Mouse (Mus musculus) heart, embryonic 16.5 days (tissue): ENCODE measurements around the gene Tmem239. TPM values are rescaled to one million over a fixed set of nuclear protein-coding genes. Genes with fewer than 3 reads are reported as not detected.

Experiments
- ATAC-seq: fragments of 200-750 bp; cut with Nextera tagmentation; replicated peaks from 2 replicates; pipeline ENCODE4 v1.8.0; 2017; ENCODE audit warnings: moderate number of reproducible peaks; ENCODE audit not compliant: insufficient read depth, low FRiP score; ENCODE audit errors: extremely low read depth
- H3K27ac ChIP-seq: fragments of 300-500 bp; sonication (generic); 2 replicates; pipeline ENCODE4 v1.5.1; 2014; ENCODE audit warnings: mild to moderate bottlenecking, low read length, control low read depth, moderate library complexity
- H3K27me3 ChIP-seq: fragments of 300-500 bp; sonication (generic); 2 replicates; pipeline ENCODE4 v1.6.1; 2014; ENCODE audit warnings: low read length, mixed read lengths; ENCODE audit not compliant: control insufficient read depth, insufficient read depth
- H3K36me3 ChIP-seq: fragments of 300-500 bp; sonication (generic); 2 replicates; pipeline ENCODE4 v1.6.1; 2014; ENCODE audit not compliant: control insufficient read depth, insufficient read depth
- H3K4me1 ChIP-seq: fragments of 300-500 bp; sonication (generic); 2 replicates; pipeline ENCODE4 v1.6.1; 2014; ENCODE audit warnings: low read length, mixed read lengths; ENCODE audit not compliant: control insufficient read depth, insufficient read depth
- H3K4me2 ChIP-seq: fragments of 300-500 bp; sonication (generic); 2 replicates; pipeline ENCODE4 v1.6.1; 2014; ENCODE audit warnings: low read depth, mild to moderate bottlenecking, control low read depth, low read length
- H3K4me3 ChIP-seq: fragments of 300-500 bp; sonication (generic); 2 replicates; pipeline ENCODE4 v1.5.1; 2014; ENCODE audit warnings: mild to moderate bottlenecking, control low read depth, low read length
- H3K9ac ChIP-seq: fragments of 300-500 bp; sonication (generic); 2 replicates; pipeline ENCODE4 v1.6.1; 2014; ENCODE audit warnings: low read length, control low read depth
- H3K9me3 ChIP-seq: fragments of 300-500 bp; sonication (generic); replicated peaks from 2 replicates; pipeline ENCODE4 v1.6.1; 2016; ENCODE audit warnings: low read length; ENCODE audit not compliant: control insufficient read depth
- WGBS: fragments of 180-500 bp; shearing (Covaris S2); extraction: QIAGEN DNeasy Blood & Tissue Kit; methylation state at CpG from one replicate; pipeline ENCODE4 v1.1.7; 2014; 5-methylcytosine and 5-hydroxymethylcytosine counted together
- polyA plus RNA-seq: library from polyadenylated mRNA; unstranded; fragments of >200 nt; fragmentation: Nextera tagmentation; extraction: Ambion mirVana; gene quantifications from 2 replicates; pipeline ENCODE4 v1.2.1, GENCODE M21; 2015

The Tmem239 gene
- polyA plus RNA-seq, 1 experiment from 2014 or later: not detected

DNA sequence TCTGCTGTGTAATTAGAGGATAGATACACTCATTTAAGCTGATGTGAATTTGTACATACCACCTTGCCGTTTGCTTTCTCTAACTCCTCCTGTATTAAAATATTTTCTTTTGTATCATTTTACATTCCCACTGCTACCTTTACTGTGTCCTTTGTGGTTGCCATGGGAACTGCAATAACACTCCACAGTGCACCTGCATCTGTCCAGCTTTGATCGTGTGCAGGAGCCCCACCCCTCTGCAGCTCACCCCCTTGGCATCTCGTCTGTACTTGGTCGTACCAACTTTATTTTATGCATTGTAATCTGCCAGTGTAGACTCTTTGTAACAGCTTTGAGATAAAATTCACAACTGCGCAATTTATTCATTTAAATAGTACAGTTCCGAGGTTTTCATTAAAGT is 22.4 kb upstream of the Tmem239 start:
- WGBS: 70% methylated on average over 6 of the region's 6 CpGs

DNA sequence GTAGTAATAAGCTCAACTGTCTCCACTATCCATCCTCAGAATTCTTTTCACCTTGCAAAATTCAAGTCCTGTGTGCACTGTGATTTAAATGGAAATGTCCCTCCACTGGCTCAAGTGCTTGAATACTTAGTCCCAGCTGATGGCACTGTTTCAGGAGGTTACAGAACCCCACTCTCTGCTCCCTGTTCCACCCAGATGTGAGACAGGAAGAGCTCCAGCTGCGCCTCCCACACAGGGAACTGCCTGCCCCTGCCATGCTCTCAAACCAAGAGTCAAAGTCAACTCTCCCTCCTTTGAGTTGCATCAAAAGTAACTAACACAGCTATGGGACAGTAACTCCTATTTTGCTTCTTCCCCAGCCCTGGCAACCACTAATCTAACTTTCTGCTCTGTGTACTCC is 20.1 kb upstream of the Tmem239 start:
- H3K4me3 ChIP-seq: no peak overlapping the region
- peaks cover 2% of the 10 kb centered on the region; the same call in 1 of the 2 replicates for H3K27me3 ChIP-seq
- no peaks in the 10 kb centered on the region for H3K9me3 ChIP-seq
- no peaks in the 10 kb centered on the region for H3K4me1 ChIP-seq
- WGBS: 61% methylated on average over 1 of the region's 1 CpGs
- no peak overlapping the region for H3K4me2 ChIP-seq
- no peaks in the 10 kb centered on the region for H3K36me3 ChIP-seq
- no peak overlapping the region for H3K9ac ChIP-seq
- no peak overlapping the region for H3K27ac ChIP-seq
- no peak for ATAC-seq

More for the DNA sequence above, 22.4 kb upstream of the Tmem239 start:
- no peak overlapping the region for H3K4me2 ChIP-seq
- no peaks in the 10 kb centered on the region for H3K4me1 ChIP-seq
- no peak overlapping the region for H3K27ac ChIP-seq
- H3K27me3 ChIP-seq: peaks cover 2% of the 10 kb centered on the region; the same call in 1 of the 2 replicates
- no peak overlapping the region for H3K9ac ChIP-seq
- H3K36me3 ChIP-seq: no peaks in the 10 kb centered on the region
- no peak overlapping the region for H3K4me3 ChIP-seq
- ATAC-seq: no peak
- no peaks in the 10 kb centered on the region for H3K9me3 ChIP-seq

DNA sequence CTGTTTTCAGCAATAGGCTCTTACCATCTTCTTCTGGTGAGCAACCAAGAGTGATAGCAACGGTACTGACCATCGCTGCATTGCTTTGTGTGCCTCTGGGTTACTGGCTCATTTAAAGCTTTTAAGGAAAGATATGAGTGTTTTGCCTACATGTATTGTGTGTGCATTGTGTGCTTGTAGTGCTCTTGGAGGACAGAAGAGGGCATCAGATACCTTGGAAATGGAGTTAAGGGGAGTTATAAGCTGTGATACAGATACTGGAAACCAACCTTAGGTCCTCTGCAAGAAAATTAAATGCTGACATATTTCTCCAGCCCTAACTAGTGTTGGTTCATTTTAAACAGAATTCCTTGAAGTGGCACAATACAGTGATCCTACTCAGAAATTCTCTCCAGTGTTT is 17.5 kb upstream of the Tmem239 start:
- no peak overlapping the region for H3K27ac ChIP-seq
- H3K9ac ChIP-seq: no peak overlapping the region
- H3K4me3 ChIP-seq: no peak overlapping the region
- no peaks in the 10 kb centered on the region for H3K9me3 ChIP-seq
- no peaks in the 10 kb centered on the region for H3K36me3 ChIP-seq
- 74% methylated on average over 2 of the region's 2 CpGs for WGBS
- H3K4me2 ChIP-seq: no peak overlapping the region
- no peaks in the 10 kb centered on the region for H3K4me1 ChIP-seq
- no peak for ATAC-seq
- no peaks in the 10 kb centered on the region for H3K27me3 ChIP-seq

DNA sequence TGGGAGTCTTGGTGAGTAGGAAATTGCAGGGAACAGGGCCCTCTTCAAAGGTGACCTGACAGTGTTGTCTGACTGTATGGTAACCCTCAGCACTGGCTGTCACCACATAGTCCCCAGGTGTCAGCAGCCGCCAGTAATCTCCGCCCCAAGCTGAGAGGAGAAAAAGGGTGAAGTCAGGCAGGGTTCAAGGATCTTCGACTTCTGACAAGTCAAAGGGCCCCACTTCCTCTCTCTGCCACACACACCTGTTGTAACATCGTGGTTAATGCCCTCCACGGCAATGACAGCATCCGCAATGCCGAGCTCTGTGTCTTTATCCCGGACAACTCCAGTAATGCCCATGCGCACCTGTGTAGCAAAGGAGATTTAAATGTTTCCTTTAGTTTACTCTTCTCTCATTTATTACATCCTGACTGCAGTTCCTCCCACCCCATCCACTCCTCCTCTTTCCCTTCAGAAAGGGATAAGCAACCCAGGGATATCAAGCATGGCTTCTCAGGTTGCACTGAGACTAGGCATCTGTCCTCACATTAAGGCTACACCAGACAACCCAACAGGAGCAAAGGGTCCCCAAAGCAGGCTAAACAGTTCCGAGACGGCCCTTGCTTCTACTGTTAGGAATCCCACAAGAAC is 15.2 kb upstream of the Tmem239 start:
- Histone ChIP-seq H3K9ac (no peak overlapping the region), H3K36me3 (no peaks in the 10 kb centered on the region), H3K4me1 (no peaks in the 10 kb centered on the region), H3K9me3 (no peaks in the 10 kb centered on the region), H3K27me3 (peaks cover 1% of the 10 kb centered on the region), H3K4me3 (no peak overlapping the region), H3K27ac (no peak overlapping the region), H3K4me2 (no peak overlapping the region)
- WGBS: 79% methylated on average over 11 of the region's 11 CpGs
- peak; percentile 65; the same call in 1 of the 2 replicates for ATAC-seq

DNA sequence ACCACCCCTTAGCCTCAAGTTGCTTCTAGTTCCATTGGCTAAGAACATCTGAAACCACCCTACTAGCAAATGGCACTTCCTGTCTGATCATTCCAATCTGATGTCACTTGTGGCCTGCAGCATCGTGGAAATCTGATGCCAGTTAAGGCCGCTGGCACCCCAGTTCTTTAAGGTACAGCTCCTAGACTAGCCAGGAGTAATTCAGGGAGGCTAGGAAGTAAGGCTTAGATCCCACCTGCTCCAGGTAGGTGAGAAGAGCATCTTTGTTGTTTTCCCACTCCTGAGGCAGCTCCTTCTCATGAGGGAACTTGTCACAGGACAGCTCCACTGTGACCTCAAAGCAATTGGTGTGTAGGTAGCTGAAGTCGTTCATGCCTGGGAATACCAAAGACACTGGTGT is 13.4 kb upstream of the Tmem239 start:
- WGBS: 75% methylated on average over 3 of the region's 3 CpGs
- no peak overlapping the region for H3K4me3 ChIP-seq
- H3K4me1 ChIP-seq: peaks cover 2% of the 10 kb centered on the region
- no peak for ATAC-seq
- H3K27me3 ChIP-seq: peaks cover 9% of the 10 kb centered on the region
- H3K36me3 ChIP-seq: no peaks in the 10 kb centered on the region
- no peak overlapping the region for H3K9ac ChIP-seq
- no peaks in the 10 kb centered on the region for H3K9me3 ChIP-seq
- H3K27ac ChIP-seq: no peak overlapping the region
- H3K4me2 ChIP-seq: no peak overlapping the region

DNA sequence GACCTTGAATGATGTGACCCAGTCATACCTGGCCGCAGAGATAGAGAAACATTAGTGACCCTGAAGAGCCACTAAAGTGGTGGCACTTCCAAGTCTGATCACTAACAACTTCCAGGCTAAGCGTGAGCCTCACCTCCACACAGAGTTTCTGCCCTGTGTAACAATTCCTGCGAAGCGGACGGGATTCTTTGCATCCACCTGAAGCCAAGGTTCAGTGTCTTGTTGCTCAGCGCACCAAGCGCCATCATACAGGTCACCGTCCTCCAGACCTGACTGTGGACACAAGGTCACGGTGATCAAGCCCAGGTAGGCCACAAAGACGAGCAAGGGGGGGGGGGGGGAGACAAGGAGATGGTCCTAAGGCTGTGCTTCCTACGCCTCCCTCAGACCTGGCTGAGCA is 10.6 kb upstream of the Tmem239 start:
- Histone ChIP-seq H3K4me2 (no peak overlapping the region), H3K27me3 (peaks cover 20% of the 10 kb centered on the region), H3K27ac (no peak overlapping the region), H3K9me3 (no peaks in the 10 kb centered on the region), H3K4me1 (peaks cover 4% of the 10 kb centered on the region), H3K9ac (no peak overlapping the region), H3K4me3 (no peak overlapping the region), H3K36me3 (no peaks in the 10 kb centered on the region)
- no peak for ATAC-seq
- WGBS: 92% methylated on average over 11 of the region's 11 CpGs

DNA sequence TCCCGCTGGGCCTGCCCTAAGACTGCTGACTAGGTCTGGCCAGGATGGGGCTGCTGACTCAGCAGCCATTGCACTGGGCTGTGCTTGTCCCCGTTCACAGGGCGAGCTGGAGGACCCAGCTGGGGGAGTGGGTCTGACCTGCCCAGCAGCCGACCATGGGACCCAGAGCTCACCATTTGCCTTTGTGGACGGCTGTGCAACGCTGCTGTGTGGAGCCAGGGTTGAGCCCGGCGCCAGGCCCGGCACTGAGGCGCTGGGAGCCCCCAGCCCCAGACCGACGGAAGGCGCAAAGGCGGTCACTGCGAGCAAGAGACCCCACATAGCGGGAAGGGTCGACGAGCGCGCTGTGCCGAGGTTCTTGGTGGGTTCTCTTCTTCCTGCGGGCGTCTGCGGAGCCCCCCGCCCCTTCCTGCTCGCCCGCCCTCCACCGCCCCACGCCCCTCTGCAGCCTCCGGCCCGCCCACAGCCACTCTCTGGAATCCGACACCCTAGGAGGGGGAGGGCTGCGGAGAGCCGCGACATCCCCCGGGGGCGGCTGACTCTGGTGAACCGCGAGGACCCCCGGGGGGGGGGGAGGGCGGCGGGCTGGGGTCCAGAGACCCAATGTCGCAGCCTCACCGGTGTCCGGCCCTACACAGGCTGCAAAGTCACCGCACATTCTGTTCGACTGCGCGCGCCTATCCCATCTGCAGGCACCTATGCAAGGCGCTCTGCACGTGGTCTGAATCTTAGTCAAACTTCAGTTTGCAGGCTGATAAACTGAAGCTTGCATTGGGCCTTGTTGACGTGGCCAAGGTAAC is 8.9 kb upstream of the Tmem239 start, which contains the start of gene Cpxm1:
TSS of gene Cpxm1 (minus strand) at position 389 of the 800 bp plus-strand sequence.
- Histone ChIP-seq H3K36me3 (no peaks in the 10 kb centered on the region), H3K4me1 (peaks cover 4% of the 10 kb centered on the region), H3K27ac (peak within 1 kb of the TSS; percentile 49; the same call in 1 of the 2 replicates), H3K27me3 (peaks cover 20% of the 10 kb centered on the region), H3K9me3 (no peaks in the 10 kb centered on the region), H3K4me3 (peak within 1 kb of the TSS; percentile 68), H3K4me2 (peak within 1 kb of the TSS; percentile 98), H3K9ac (peak within 1 kb of the TSS; percentile 80)
- peak; percentile 82 for ATAC-seq
- under 1% methylated on average over 44 of the region's 53 CpGs for WGBS

DNA sequence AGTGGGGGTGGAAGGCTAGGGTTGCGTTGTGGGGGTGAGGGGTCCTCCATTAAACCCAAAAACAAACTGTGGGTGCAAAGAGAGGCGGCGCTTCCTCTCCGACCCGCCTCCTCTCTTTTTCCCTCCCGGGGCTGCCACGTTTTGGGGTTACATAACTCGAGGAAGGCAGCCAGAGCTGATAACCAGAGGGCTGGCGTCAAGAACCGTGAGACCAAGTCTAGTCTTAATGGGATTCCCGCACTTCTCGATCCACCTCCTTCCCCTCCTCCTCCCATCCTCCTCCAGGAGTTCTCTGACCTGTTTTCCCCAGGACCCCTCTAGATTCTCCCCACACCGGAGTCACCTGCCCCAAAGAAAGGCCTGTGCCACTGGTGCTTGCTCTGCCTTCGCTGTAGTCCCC is 8.2 kb upstream of the Tmem239 start:
- no peak overlapping the region for H3K27ac ChIP-seq
- H3K4me3 ChIP-seq: peak overlapping the region; percentile 68
- H3K9ac ChIP-seq: peak overlapping the region; percentile 80
- ATAC-seq: no peak
- no peaks in the 10 kb centered on the region for H3K36me3 ChIP-seq
- 15% methylated on average over 11 of the region's 14 CpGs for WGBS
- H3K27me3 ChIP-seq: peaks cover 20% of the 10 kb centered on the region
- H3K9me3 ChIP-seq: no peaks in the 10 kb centered on the region
- peak overlapping the region; percentile 98 for H3K4me2 ChIP-seq
- H3K4me1 ChIP-seq: peaks cover 4% of the 10 kb centered on the region

DNA sequence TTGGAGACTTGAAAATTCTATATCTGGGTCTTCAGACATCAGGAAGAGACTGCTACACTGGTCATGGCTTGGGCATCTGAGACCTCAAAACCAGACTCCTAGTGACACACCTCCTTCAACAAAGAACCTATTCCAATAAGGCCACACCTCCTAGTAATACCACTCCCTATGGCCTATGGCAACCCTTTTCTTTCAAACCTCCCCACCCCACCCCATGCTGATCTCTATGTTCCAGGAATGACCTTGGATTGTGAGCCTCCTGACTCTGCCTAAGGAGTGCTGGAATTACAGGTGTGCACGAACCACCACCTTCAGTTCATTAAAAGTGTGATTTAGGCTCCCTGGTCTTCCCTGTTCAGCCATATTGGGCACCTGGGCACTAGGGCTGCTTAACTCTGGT is 6.2 kb upstream of the Tmem239 start:
- Histone ChIP-seq H3K4me1 (peaks cover 4% of the 10 kb centered on the region), H3K4me2 (no peak overlapping the region), H3K4me3 (no peak overlapping the region), H3K27ac (no peak overlapping the region), H3K36me3 (no peaks in the 10 kb centered on the region), H3K27me3 (peaks cover 20% of the 10 kb centered on the region), H3K9ac (no peak overlapping the region), H3K9me3 (no peaks in the 10 kb centered on the region)
- WGBS: 89% methylated on average over 1 of the region's 1 CpGs
- no peak for ATAC-seq
